Mouse (Mus musculus) right cerebral cortex, postnatal 25 days (tissue): Measurements from ENCODE around the gene Ethe1.
"Not testable (repeated sequence)": the region's sequence is repeated elsewhere in the genome, so short reads cannot be mapped to it uniquely, and the experiment has no call there.

Experiments
- DNase-seq: peaks from one replicate; pipeline ENCODE4 v3.0.0; 2022

Gene Ethe1

DNA sequence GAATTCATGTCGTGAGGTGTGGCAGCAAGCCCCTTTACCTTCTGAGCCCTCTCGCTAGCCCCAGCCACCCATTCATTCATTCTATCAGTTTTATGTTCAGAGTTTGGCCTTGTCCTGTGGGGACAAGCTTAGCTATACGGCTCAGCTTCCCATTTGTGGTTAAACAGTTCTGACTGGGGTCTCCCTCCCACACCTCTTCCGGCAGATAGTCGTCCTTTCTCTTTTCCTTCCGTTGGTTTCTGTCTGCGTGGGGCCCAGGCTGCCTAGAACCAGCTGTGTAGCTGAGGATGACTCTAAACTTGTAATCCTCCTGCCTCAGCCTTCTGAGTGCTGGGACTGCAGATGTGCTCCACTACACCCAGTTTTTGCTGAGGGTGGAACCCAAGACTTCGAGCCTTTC is 30.4 kb downstream of the Ethe1 start:
- no peak for DNase-seq

- not testable (repeated sequence) for DNase-seq
Observed at GRCm38 (mm10) chr7:24618374-24618773, 31.0 kb downstream of the Ethe1 start.

- DNase-seq = no peak
Observed at GRCm38 (mm10) chr7:24619671-24620397, 32.5 kb downstream of the Ethe1 start.

DNA sequence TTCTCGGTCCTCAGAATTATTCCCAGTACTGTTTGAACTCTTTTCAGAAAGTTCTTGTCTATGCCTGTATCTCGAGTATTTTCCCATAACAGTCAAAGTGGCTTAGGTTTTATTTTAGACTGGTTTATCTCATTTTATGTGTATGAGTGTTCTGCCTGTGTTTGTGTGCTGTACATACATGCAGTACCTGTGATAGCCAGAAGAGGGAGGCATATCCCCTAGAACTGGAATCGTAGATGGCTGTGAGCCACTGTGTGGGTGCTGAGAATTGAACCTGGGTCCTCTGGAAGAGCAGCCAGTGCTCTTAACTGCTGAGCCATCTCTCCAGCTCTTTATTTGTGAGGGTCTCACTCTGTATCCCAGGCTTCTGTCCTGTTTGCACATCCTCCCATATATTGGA is 33.9 kb downstream of the Ethe1 start:
- DNase-seq = no peak

DNA sequence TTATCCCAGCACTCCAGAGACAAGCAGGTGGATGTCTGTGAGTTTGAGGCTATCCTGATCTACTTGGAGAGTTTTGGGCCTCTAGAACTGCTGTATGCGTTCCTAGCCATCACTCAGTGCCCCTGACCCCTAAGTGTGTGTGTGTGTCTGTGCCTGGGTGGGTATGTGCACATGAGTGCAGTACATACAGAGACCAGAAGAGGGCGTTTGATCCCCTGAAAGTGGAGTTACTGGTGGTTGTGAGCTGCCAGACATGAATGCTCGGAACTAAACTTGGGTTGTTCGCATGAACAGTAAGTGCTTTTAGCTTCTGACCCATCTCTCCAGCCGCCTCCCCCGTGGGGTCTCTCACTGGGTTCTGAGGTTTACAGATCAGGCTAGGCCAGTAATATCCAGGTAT is 35.6 kb downstream of the Ethe1 start:
- DNase-seq = no peak

GRCm38 (mm10) chr7:24628685-24629610 is 41.6 kb downstream of the Ethe1 start:
- DNase-seq = peak; percentile 17

GRCm38 (mm10) chr7:24629672-24630071 is 42.3 kb downstream of the Ethe1 start:
- no peak for DNase-seq

DNA sequence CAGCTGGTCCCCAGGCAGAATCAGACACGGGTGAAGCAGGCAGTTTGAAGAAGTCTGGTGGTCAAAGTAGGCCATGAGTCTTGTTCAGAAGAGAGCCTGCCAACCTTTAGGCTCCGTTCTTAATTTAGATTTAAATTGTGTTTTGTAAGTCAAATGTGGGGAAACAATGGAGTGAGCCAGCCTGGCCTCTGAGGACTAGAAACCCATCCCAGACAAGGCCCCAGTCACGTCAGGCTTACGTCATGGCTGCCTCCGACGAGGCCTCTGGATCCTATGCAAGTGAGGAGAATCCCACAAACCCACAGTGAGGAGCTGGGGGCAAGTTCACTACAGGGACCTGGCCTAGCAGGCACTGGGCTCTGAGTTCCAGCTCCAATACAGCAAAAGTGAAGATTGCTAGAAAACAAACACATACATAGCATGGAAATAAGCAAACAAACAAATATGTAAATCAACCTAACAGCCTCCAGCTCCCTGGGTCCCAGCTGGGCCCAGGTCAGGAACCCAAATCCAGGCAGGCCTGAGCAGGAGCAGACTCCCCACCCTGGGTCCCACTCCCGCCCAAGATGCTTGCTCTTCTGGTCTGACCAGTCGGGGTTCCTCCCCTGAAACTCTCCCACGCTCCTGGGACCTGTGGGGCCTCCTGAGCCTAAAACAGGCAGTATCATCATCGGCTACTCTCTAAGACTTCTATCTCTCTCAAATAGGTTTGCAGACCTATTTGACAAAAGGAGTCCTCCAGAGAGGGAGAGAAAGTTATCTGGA is 43.0 kb downstream of the Ethe1 start:
- DNase-seq = no peak

GRCm38 (mm10) chr7:24636264-24636663 is 48.9 kb downstream of the Ethe1 start, which contains the start of gene Lypd3:
Lypd3 (plus strand) TSS chr7:24636550.
- DNase-seq = no peak

DNA sequence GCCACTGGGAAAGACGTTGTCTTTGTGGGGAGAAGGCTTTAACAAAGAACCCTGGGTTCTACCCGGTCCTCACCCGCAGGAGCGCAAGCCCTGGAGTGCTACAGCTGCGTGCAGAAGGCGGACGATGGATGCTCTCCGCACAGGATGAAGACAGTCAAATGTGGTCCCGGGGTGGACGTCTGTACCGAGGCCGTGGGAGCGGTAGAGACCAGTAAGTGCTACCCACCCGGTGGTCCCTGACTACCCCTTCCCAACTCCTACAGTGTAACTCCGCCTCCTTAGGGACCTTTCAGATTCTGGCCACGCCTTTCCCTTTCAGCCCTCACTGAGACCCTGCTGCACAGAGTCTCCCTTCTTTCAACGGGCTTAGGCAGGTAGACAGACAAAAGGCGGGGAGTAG is 49.7 kb downstream of the Ethe1 start:
- DNase-seq = no peak

GRCm38 (mm10) chr7:24638026-24638856 is 50.9 kb downstream of the Ethe1 start:
- DNase-seq = no peak

GRCm38 (mm10) chr7:24640450-24640849 is 53.1 kb downstream of the Ethe1 start:
- no peak for DNase-seq

GRCm38 (mm10) chr7:24642491-24642890 is 55.1 kb downstream of the Ethe1 start:
- DNase-seq = no peak

DNA sequence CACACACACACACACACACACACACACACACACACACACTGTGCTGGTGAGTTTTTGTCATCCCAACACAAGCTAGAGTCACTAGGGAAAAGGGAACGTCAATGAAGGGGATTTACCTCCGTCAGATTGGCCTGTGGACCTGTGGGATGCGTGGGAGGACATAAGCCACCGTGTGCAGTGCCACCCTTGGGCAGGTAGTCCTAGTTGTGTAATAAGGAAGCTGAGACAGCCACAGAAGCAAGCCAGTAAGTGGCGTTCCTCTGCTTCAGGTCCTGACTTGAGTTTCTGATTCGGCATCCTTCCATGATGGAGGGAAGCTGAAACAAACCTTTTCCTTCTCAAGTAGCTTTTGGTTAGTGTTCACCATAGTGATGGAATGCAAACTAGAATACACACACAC is 57.1 kb downstream of the Ethe1 start:
- no peak for DNase-seq

- DNase-seq = no peak
Observed at GRCm38 (mm10) chr7:24644996-24645395, 57.7 kb downstream of the Ethe1 start.

DNA sequence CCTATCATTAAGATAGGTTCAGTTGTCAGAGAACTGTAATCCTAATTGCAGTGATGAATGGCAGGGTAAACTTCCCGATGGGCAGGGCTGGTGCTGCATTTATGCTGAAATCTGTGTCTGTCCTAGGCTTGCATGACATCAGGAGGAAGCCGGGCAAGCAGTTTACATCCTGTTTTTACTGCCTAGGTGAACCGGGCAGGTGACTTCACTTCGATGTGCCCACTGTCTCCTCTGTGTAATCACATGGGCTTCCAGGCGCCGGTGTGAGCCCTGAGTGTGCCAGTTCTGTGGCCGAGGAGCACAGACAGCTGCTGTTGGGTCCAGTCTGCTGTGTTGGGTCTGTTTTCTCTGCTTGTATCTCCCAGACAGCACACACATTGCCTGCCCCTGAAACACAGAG is 59.1 kb downstream of the Ethe1 start:
- no peak for DNase-seq

DNA sequence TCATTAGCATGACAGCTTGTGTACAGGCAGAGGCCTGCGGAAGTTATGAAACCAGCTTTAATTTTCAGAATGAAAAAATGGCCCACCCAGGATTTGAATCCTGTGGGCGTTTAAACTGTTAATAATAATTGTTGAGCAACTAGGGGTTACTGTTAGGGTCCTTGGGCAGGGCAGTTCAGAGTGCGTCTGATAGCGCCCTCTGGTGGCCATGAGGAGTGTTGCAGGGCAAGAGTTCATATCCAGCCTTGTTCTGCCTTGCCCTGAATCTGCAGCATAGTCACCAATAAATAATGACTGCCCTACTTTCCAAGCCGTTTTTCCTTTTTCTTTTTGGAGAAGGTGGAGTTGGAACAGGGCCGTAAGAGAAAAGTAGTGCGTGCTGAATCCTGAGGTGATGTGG is 66.3 kb downstream of the Ethe1 start:
- peak; percentile 18 for DNase-seq
